In genomic region chr5:101535451-101535850, GRCm38 (mm10) we compare ENCODE assay signal across 17 mouse cellular contexts.
"Had no signal": no experiment of that assay in that cellular context is flagged by ENCODE, and none has a peak within 500 bp of the region (broad histone marks: within the 10 kb centered on the region; RNA-seq: fewer than 3 reads in every experiment).

No protein-coding gene starts in this region.

- H3K4me3 ChIP-seq: limb, embryonic 12.5 days; limb, embryonic 15.5 days; midbrain, embryonic 12.5 days; midbrain, embryonic 15.5 days; myocyte had no signal

- ATAC-seq: liver, postnatal 0 days; midbrain, embryonic 15.5 days had no signal

- H3K36me3 ChIP-seq: limb, embryonic 12.5 days; limb, embryonic 15.5 days; midbrain, embryonic 12.5 days; midbrain, embryonic 15.5 days had no signal

- DNase-seq: kidney, adult 18-20 months; kidney, adult 9 months; kidney, postnatal 14 days; kidney, postnatal 4 days; left cerebral cortex, postnatal 4 days; liver, postnatal 0 days; lung, embryonic 14.5 days; lung, postnatal 14 days; lung, postnatal 4 days; thymus, postnatal 25 days had no signal

- H3K9me3 ChIP-seq: limb, embryonic 12.5 days; limb, embryonic 15.5 days; midbrain, embryonic 15.5 days had no signal

- H3K9ac ChIP-seq: limb, embryonic 12.5 days; limb, embryonic 15.5 days; liver, embryonic 14.5 days; liver, postnatal 0 days; lung, embryonic 14.5 days; midbrain, embryonic 12.5 days; midbrain, embryonic 15.5 days had no signal

- H3K27ac ChIP-seq: limb, embryonic 12.5 days; limb, embryonic 15.5 days; liver, embryonic 14.5 days; midbrain, embryonic 12.5 days; midbrain, embryonic 15.5 days had no signal

- H3K4me2 ChIP-seq: limb, embryonic 12.5 days; limb, embryonic 15.5 days; liver, embryonic 11.5 days; lung, embryonic 14.5 days; midbrain, embryonic 12.5 days; midbrain, embryonic 15.5 days had no signal
